Mouse (Mus musculus): Measurements from ENCODE around the gene Traf4.

Traf4 gene

GRCm38 (mm10) chr11:78167257-78167959, 2.0 kb upstream of the Traf4 start:
- no peak for DNase-seq (ENCODE audit: extremely low read depth, low read depth, low spot score)

DNA sequence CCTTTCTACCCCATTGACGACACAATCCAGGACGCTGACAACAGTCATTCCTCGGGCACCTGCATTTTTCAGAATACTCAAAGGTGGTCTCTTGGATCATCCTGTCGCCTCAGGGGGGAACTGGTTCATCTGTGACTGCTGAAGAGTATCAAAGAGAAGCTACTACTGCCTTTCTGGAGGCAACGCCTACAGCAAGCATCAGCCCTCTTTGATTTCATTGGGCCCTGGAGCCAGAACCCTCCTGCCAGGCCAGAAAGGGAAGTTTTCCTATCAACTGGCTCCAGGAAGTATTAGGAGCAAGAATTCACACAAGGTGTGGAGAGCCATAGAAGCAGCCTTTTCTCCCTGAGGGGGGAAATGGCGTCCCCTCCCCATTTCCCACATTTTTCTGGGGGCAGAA, 1.3 kb upstream of the Traf4 start:
- DNase-seq (ENCODE audit: extremely low read depth, low read depth, low spot score), result no peak

- no peak for DNase-seq (ENCODE audit: extremely low read depth, low read depth, low spot score)
Measured at GRCm38 (mm10) chr11:78166161-78166560, 772 bp upstream of the Traf4 start.

- DNase-seq (ENCODE audit: extremely low read depth, low read depth, low spot score), result no peak
Measured at GRCm38 (mm10) chr11:78165761-78166109, 346 bp upstream of the Traf4 start.

DNA sequence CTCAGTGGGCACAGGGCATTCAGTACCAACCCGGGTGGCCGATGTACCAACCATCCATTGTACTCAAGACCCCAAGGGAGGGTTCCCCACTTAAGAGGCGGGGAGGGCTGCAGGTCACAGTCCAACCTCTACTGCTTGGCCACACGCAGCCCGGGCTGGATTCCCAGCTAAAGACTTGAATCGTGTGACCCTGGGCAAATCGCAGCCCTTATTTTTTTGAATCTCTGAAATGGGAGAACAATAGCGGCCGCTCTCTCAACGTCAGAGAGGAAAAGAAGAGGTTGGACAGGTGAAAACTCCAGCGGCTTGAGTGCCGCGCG, 825 bp downstream of the Traf4 start:
- DNase-seq (ENCODE audit: extremely low read depth, low read depth, low spot score), result no peak

DNA sequence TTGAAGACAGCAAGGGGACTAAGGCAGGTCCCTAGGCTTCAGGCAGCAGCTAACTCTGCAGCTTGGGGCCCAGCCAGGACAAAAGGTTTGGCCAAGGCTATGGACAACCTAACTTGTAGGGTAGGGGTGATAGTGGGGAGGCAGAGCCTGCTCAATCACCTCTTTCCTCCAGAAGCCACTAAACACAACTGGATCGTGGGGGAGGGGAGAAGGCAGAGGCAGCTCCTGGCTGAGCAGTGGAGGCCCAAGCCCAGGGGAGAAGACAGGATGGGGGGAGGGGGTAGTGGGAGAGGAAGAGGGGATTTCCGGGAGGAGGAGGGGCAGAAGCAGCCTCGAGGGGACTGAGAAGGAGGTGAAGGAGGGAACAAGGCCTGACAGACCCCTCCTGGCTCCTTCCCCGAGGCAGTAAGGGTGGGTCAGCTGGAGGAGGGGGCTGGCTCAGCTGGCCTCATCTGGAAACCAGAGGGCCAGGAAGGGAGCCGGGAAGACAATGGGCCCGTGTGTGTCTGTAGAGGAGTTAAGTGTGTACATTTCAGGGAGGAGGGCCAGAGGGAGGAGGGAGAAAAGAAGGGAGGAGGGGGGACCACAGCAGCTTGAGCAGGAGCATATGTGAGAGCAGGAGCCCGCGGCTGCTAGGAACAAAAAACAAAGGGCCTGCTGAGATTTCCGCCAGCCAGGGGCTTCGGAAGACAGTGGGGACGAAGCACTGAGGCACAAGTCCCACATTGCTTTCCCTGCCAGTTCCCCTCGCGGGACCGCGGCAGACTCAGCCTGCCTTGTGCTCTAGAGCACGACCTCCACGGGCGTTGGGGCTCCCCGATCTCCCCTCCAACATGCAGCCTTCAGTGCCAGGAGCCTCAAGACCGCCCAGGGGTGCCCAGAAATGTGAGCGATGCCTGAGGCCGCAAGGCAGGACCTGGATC, 1.4 kb downstream of the Traf4 start:
- no peak for DNase-seq (ENCODE audit: extremely low read depth, low read depth, low spot score)

- DNase-seq (ENCODE audit: extremely low read depth, low read depth, low spot score), result no peak
Measured at GRCm38 (mm10) chr11:78163045-78163444, 2.3 kb downstream of the Traf4 start.

GRCm38 (mm10) chr11:78162504-78162903, 2.9 kb downstream of the Traf4 start:
- no peak for DNase-seq (ENCODE audit: extremely low read depth, low read depth, low spot score)

DNA sequence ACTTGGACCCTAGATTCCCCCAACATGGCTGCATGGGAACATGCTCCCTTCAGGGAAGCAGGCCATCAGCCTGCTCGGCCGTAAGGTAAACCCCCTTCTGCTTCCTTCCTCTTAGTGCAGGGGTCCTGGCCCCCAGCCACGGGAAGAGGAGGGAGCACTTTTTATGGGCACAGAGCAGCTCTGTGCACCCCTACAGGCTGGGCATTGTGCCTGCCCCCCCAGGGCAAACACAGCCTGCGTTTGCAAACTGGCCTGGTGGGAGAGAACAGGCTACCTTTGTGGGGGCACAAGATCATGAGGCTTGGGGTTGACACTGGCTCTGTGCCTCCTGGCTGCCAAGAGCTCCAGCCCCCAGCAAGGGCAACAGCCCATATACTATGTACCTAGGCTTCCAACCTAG, 3.4 kb downstream of the Traf4 start:
- DNase-seq (ENCODE audit: extremely low read depth, low read depth, low spot score), result no peak

DNA sequence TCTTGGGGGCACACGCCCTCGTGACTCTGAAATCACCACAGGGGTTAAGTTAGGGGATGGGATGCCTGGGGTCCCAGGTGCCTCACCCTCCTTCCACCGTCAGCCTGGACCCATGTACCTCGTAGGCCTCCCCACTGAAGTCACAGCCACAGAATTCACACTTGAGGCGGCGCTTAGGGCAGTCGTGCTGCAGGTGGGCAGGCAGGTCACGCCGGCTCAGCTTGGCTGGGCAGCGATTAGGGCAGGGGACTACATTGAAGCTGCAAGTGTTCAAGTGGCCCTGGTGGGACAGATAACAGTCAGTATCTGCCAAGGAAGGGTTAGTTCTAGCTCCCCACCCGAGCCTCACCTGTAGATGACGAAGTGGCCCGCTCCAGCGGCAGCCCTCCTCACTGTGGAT, 4.2 kb downstream of the Traf4 start:
- DNase-seq (ENCODE audit: extremely low read depth, low read depth, low spot score), result no peak

DNA sequence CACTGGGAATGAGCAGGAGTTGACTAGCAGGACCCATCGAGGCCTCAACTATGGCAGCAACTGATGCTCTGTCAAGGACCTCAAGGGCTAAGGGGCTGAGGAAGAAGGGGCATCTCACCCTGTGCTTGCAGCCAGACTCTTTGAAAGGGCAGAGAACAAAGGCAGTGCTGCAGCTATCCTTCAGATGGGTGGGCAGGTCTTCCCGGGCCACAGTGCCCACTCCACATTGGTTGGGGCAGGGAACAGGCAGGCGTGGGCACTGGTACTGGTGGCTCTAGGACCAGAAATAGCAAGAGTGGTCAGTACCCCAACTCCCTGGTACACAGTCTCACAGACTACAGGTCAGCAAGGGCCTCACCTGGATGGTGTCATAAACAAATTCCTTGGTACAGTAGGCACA, 4.7 kb downstream of the Traf4 start:
- no peak for DNase-seq (ENCODE audit: extremely low read depth, low read depth, low spot score)

DNA sequence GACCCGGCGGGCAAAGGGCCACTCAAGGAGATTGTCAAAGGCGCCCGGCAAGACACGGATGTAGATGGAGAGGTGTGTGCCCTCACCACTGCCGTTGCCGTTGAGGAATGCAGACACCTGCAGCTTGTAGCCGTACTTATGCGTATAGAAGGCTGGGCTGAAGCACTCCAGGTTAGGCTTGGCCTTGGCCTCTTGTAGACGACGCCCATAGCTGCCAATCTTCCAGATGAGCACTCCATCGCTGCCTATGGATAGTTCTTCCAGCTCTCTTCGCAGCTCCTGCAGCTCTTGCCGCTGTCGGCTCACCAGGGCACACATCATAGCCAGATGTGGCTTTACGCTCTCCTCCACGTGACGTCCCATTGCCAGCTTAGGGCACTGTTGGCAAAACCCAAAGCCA, 5.2 kb downstream of the Traf4 start:
- no peak for DNase-seq (ENCODE audit: extremely low read depth, low read depth, low spot score)

DNA sequence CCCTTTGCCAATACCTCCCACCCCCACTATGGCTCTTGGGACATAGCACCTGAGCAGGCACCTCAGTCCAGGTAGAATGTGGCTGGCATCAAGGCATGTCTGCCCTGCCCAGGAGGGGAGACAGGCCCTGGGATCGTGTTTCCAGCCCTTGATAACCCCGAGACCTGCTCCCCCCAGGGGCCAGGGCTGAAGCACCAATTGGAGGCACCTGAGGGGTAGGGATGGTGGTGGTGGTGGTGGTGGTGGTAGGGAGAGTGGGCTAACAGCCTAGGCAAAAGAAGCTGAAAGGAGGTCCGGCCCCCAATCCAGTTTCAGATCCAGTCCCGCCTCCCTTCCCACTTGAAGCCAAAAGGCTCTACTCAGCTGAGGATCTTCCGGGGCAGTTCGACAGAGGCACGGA, 5.8 kb downstream of the Traf4 start:
- no peak for DNase-seq (ENCODE audit: extremely low read depth, low read depth, low spot score)

DNA sequence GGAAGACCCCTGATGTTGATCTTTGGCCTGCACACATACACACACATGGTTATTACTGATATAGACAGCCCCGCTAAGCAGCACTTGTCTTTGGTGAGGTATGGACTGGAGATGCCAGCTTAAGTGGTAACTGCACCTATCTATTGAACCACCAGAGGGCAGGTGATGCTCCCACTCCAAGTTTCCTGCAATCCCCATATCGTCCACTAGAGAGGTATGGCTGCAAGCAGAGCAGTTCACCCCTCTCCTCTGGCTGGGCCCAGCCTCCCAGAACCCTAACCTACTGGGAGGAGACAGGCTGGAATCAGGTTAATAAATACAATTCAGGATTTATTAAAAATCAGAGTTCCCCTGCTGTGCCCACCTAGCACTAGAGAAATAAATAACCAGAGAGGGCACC, 6.3 kb downstream of the Traf4 start:
- DNase-seq (ENCODE audit: extremely low read depth, low read depth, low spot score), result no peak

DNA sequence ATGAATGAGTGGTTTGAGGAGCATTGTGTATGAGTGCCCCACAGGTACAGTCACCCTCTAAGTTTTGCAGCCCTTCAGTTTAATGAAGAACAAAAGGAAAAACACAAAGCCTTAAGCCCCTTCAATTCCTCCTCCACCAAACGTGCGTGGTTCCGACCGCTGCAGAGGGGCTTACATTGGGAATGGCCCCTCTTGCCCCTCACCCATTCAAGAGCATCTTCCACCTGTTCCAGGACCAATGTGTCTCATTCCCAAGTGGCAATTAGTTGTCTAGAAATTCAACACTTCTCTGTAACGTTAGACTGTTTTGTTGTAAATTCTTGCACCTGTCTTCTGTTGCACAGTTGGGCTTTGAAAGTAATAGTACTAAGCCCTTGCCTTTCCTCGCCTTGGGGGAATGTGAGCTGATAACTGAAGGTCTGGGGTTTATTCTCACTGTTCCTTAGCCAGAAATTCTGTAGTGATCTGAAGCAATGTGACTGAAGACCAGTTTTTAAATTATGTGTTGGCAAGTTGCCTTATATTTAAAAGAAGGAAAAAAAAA, 9.2 kb downstream of the Traf4 start:
- no peak for DNase-seq (ENCODE audit: extremely low read depth, low read depth, low spot score)

- DNase-seq (ENCODE audit: extremely low read depth, low read depth, low spot score), result no peak
Measured at GRCm38 (mm10) chr11:78155674-78156073, 9.7 kb downstream of the Traf4 start.

DNA sequence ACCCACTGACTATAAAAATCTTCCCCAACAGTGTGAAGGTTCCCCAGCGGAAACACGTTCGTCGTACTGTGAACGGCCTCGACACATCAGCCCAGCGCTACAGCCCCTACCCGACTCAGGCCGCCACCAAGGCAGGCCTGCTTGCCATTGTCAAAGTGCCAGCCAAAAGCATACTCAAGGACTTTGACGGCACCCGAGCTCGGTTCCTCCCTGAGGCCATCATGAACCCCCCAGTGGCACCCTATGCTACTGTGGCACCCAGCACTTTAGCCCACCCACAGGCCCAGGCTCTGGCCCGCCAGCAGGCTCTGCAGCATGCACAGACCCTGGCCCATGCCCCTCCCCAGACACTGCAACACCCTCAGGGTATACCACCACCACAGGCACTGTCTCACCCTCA, 11.6 kb downstream of the Traf4 start:
- no peak for DNase-seq (ENCODE audit: extremely low read depth, low read depth, low spot score)

GRCm38 (mm10) chr11:78152299-78153231, 12.8 kb downstream of the Traf4 start:
- no peak for DNase-seq (ENCODE audit: extremely low read depth, low read depth, low spot score)

DNA sequence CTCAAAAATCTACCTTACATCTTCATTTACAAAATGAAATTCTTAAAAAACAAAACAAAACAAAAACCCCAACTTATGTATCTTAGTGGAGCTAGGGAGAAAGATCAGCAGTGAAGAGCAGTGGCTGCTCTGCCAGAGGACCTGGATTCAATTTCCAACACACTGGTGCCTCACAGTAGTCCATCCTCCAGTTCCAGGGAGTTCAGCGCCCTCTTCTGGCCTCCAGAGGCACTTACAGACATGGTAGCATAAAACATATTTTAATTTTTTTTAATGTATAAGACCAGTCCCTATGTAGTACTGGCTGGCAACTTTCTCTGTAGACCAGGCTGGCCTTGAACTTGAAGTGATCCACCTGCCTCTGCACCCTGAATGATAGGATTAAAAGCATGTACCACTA, 14.2 kb downstream of the Traf4 start:
- no peak for DNase-seq (ENCODE audit: extremely low read depth, low read depth, low spot score)

GRCm38 (mm10) chr11:78146707-78147543, 18.5 kb downstream of the Traf4 start:
- no peak for DNase-seq (ENCODE audit: extremely low read depth, low read depth, low spot score)

All from fat pad, adult 2 months (tissue).